Mouse (Mus musculus): ENCODE data around the gene Scrn2. TPM values are rescaled to one million over a fixed set of nuclear protein-coding genes. Genes with fewer than 3 reads are reported as not detected.
A peak's percentile ranks its signal among the peaks of the same experiment; 100 is the strongest.

Scrn2 gene
- polyA plus RNA-seq, 1 experiment from 2014 or later = 20.3 TPM

GRCm38 (mm10) chr11:96991501-96991900 is 38.2 kb upstream of the Scrn2 start:
- no peaks in the 10 kb centered on the region; the same call in none of the 2 replicates for H3K27me3 ChIP-seq (ENCODE audit: control insufficient read depth, insufficient read depth, low read length)
- H3K9me3 ChIP-seq (replicated peaks; ENCODE audit: control insufficient read depth, low read length) = no peaks in the 10 kb centered on the region
- H3K27ac ChIP-seq (ENCODE audit: low read length) = no peak overlapping the region
- H3K36me3 ChIP-seq (ENCODE audit: control insufficient read depth, insufficient read depth, low read length) = no peaks in the 10 kb centered on the region
- no peak overlapping the region for H3K4me3 ChIP-seq (replicated peaks; ENCODE audit: low read length)
- ATAC-seq (ENCODE audit: insufficient read depth, low FRiP score) = no peak
- H3K4me2 ChIP-seq (ENCODE audit: low read depth, low read length) = no peak overlapping the region
- WGBS = 69% methylated on average over 5 of the region's 5 CpGs
- H3K4me1 ChIP-seq (ENCODE audit: control insufficient read depth, insufficient read depth, low read length) = peaks cover 9% of the 10 kb centered on the region; the same call in 1 of the 2 replicates
- H3K9ac ChIP-seq (ENCODE audit: low read length) = no peak overlapping the region

DNA sequence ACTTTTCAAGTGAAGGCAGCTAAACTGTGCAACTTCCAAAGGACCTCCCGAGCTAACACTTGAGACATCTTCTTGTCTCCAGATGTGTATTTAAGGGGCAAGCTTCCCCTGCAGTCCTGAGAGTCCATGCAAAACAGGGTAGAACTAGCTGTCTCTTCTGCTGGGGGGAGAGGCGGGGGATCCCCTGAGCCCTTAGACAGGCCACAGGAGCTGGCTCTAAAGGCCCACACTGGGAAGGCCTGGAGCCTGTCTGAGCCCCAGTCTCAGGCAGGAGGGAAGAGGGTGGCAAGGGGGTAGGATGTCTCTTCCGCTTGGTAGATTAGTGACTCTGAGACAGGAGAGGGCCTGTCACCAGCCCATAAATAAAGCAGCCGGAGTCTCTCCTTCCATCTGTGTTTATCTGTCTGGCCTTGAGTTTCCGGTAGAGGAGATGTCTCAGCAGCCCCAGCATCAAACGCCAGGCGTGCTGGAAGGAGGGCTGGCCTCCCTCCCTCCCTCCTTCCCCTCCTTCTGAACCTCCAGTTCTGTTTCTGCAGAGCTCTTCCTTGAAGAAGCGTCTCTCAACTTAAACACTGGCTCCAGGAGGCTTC is 36.9 kb upstream of the Scrn2 start:
- H3K4me2 ChIP-seq (ENCODE audit: low read depth, low read length) = no peak overlapping the region
- H3K9ac ChIP-seq (ENCODE audit: low read length) = no peak overlapping the region
- peaks cover 15% of the 10 kb centered on the region; the same call in 1 of the 2 replicates for H3K4me1 ChIP-seq (ENCODE audit: control insufficient read depth, insufficient read depth, low read length)
- no peak overlapping the region for H3K4me3 ChIP-seq (replicated peaks; ENCODE audit: low read length)
- H3K36me3 ChIP-seq (ENCODE audit: control insufficient read depth, insufficient read depth, low read length) = no peaks in the 10 kb centered on the region
- H3K27me3 ChIP-seq (ENCODE audit: control insufficient read depth, insufficient read depth, low read length) = no peaks in the 10 kb centered on the region
- H3K9me3 ChIP-seq (replicated peaks; ENCODE audit: control insufficient read depth, low read length) = no peaks in the 10 kb centered on the region
- WGBS = 38% methylated on average over 8 of the region's 8 CpGs
- ATAC-seq (ENCODE audit: insufficient read depth, low FRiP score) = 0 out of 2 replicates have a peak, but pooled peaks have one; percentile 21
- peak overlapping the region; percentile 70; the same call in 1 of the 2 replicates for H3K27ac ChIP-seq (ENCODE audit: low read length)

DNA sequence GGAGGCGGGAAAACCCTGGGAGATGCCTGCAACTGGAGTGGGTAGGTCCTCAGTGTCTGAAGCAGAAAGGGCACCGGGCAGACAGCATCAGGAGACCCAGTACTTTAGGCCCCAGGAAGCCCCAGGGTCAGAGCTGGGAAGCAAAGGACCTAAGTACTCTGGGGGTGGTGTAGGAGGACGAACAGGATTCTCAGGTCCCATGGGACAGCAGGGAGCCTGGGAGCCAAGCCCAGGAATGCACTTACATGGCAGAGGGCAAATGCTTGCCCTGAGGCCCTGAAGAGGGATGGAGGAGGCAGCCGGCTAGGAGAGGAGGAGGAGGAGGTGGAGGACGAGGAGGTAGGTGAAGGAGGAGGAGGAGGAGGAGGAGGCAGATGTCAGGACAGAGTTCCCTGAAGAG is 34.7 kb upstream of the Scrn2 start:
- no peaks in the 10 kb centered on the region for H3K9me3 ChIP-seq (replicated peaks; ENCODE audit: control insufficient read depth, low read length)
- no peak overlapping the region for H3K27ac ChIP-seq (ENCODE audit: low read length)
- H3K9ac ChIP-seq (ENCODE audit: low read length) = peak overlapping the region; percentile 16; the same call in 1 of the 2 replicates
- 42% methylated on average over 5 of the region's 5 CpGs for WGBS
- peaks cover 8% of the 10 kb centered on the region; the same call in 1 of the 2 replicates for H3K4me1 ChIP-seq (ENCODE audit: control insufficient read depth, insufficient read depth, low read length)
- no peak overlapping the region for H3K4me2 ChIP-seq (ENCODE audit: low read depth, low read length)
- no peak overlapping the region for H3K4me3 ChIP-seq (replicated peaks; ENCODE audit: low read length)
- 0 out of 2 replicates have a peak, but pooled peaks cover 5% of the 10 kb centered on the region for H3K27me3 ChIP-seq (ENCODE audit: control insufficient read depth, insufficient read depth, low read length)
- no peak for ATAC-seq (ENCODE audit: insufficient read depth, low FRiP score)
- no peaks in the 10 kb centered on the region for H3K36me3 ChIP-seq (ENCODE audit: control insufficient read depth, insufficient read depth, low read length)

DNA sequence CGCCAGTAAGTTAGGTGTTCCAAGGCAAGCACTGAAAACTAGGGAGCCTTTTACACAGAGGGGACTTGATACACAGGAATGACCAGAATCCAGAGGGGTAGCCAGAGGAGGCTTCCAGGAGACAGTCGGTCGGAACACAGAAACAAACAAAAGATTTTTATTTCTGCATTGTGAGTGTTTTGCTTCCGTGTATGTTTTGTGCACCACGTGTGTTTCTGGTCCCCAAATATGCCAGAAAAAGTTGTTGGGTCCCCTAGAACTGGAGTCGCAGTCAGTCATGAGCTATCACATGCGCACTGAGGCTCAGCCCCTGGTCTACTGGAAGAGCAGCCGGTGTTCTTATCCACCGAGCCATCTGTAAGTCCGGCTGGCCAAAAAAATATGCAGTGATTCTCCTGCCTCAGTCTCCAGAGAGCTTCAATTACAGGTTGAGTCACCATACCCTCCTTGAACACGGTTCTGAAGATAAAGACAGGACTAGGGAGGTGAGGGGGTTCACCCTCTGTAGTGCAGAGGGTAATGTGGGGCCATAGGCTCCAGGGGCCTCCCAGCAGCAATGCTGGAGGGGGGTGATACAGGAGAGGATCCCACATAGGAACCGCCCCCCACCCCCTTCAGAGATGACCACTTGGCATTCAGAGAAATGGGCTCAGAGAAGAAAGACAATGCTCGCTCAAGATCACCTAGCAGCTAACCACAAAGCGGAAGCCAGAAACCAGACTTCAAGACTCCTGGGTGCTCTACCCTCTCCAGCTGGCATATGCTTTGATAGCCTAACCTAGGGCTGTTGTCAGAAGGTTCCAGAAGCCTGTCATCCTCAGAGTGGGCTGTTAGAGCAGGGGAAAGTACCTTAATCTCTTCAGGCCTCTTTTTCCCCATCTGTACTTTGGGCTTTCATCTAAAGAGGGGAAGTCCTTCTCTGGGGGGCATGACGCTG is 33.6 kb upstream of the Scrn2 start:
- 71% methylated on average over 15 of the region's 15 CpGs for WGBS
- ATAC-seq (ENCODE audit: insufficient read depth, low FRiP score) = no peak
- no peak overlapping the region for H3K9ac ChIP-seq (ENCODE audit: low read length)
- no peak overlapping the region for H3K4me3 ChIP-seq (replicated peaks; ENCODE audit: low read length)
- 0 out of 2 replicates have a peak, but pooled peaks cover 5% of the 10 kb centered on the region for H3K27me3 ChIP-seq (ENCODE audit: control insufficient read depth, insufficient read depth, low read length)
- H3K4me2 ChIP-seq (ENCODE audit: low read depth, low read length) = no peak overlapping the region
- H3K27ac ChIP-seq (ENCODE audit: low read length) = no peak overlapping the region
- H3K36me3 ChIP-seq (ENCODE audit: control insufficient read depth, insufficient read depth, low read length) = no peaks in the 10 kb centered on the region
- H3K9me3 ChIP-seq (replicated peaks; ENCODE audit: control insufficient read depth, low read length) = no peaks in the 10 kb centered on the region
- peaks cover 8% of the 10 kb centered on the region; the same call in 1 of the 2 replicates for H3K4me1 ChIP-seq (ENCODE audit: control insufficient read depth, insufficient read depth, low read length)

- Histone ChIP-seq H3K36me3 (ENCODE audit: control insufficient read depth, insufficient read depth, low read length) (no peaks in the 10 kb centered on the region), H3K4me2 (ENCODE audit: low read depth, low read length) (peak overlapping the region; percentile 60), H3K4me3 (replicated peaks; ENCODE audit: low read length) (peak overlapping the region; percentile 38), H3K27me3 (ENCODE audit: control insufficient read depth, insufficient read depth, low read length) (0 out of 2 replicates have a peak, but pooled peaks cover 5% of the 10 kb centered on the region), H3K4me1 (ENCODE audit: control insufficient read depth, insufficient read depth, low read length) (peaks cover 8% of the 10 kb centered on the region; the same call in 1 of the 2 replicates), H3K27ac (ENCODE audit: low read length) (no peak overlapping the region), H3K9ac (ENCODE audit: low read length) (peak overlapping the region; percentile 73), H3K9me3 (replicated peaks; ENCODE audit: control insufficient read depth, low read length) (no peaks in the 10 kb centered on the region)
- no peak for ATAC-seq (ENCODE audit: insufficient read depth, low FRiP score)
- WGBS = 24% methylated on average over 17 of the region's 17 CpGs
These were observed 32.9 kb upstream of the Scrn2 start for GRCm38 (mm10) chr11:96996773-96997379.

- Histone ChIP-seq H3K4me3 (replicated peaks; ENCODE audit: low read length) (peak overlapping the region; percentile 38), H3K27ac (ENCODE audit: low read length) (no peak overlapping the region), H3K36me3 (ENCODE audit: control insufficient read depth, insufficient read depth, low read length) (no peaks in the 10 kb centered on the region), H3K9me3 (replicated peaks; ENCODE audit: control insufficient read depth, low read length) (no peaks in the 10 kb centered on the region), H3K9ac (ENCODE audit: low read length) (peak overlapping the region; percentile 73), H3K4me1 (ENCODE audit: control insufficient read depth, insufficient read depth, low read length) (peaks cover 8% of the 10 kb centered on the region; the same call in 1 of the 2 replicates), H3K4me2 (ENCODE audit: low read depth, low read length) (peak overlapping the region; percentile 60), H3K27me3 (ENCODE audit: control insufficient read depth, insufficient read depth, low read length) (0 out of 2 replicates have a peak, but pooled peaks cover 5% of the 10 kb centered on the region)
- peak; percentile 45; the same call in 1 of the 2 replicates for ATAC-seq (ENCODE audit: insufficient read depth, low FRiP score)
- WGBS = 9% methylated on average over 30 of the region's 30 CpGs
These were observed 32.3 kb upstream of the Scrn2 start for GRCm38 (mm10) chr11:96997380-96997956.

DNA sequence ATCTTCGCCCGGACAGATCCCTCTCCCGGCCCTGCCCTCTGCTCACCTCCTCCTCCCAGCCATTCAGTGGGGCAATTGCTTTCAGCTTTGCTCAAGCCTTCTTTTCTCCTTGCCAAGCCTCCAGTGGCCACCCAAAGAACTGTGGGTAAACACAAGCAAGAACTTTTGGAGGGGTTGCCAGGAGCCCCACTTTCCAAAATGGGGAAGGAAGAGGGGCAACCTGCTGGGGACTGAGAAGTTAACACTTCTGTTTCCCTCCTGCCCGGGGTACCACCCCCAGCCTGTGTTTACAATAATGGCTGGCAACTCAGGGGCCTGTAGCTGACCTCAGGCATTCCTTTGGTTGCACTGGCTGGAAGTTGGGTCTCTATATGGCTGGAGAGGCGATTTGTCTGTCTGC is 26.6 kb upstream of the Scrn2 start:
- WGBS = 29% methylated on average over 5 of the region's 5 CpGs

DNA sequence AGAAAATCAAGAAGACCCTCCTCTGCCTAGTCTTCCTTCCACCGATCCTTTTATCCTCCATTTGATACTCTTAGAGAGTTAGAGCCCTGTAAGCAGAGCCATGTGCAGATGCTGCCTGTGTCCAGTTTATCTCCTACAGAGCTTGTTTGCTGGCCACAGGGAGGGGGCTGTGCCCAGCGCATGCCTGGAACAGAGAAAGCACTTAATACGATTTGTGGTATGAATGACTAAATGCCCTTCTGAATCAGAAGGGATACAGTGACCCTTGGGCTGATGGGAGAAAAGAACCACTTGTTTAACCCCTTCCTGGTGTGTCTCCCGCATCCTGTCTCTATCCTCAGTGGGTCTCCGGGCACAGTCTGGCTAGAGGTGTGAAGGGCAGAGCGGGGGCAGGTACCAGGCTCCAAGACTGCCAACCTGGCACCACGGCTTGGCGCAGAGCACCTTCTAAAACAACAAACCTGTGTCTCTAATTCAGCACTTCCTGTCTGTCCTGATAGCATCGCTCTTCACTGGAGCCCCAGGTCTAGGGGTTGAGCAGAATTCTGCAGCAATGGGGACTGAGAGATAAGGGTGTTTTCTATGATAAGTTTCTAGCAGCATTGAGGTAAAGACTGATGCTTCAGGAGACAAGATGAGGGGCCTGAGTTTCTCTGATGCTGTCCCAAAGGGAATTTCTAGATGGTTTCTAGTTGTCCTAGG is 22.5 kb upstream of the Scrn2 start:
- no peak overlapping the region for H3K9ac ChIP-seq (ENCODE audit: low read length)
- H3K4me1 ChIP-seq (ENCODE audit: control insufficient read depth, insufficient read depth, low read length) = no peaks in the 10 kb centered on the region
- 58% methylated on average over 9 of the region's 9 CpGs for WGBS
- no peak overlapping the region for H3K27ac ChIP-seq (ENCODE audit: low read length)
- no peak overlapping the region for H3K4me2 ChIP-seq (ENCODE audit: low read depth, low read length)
- H3K27me3 ChIP-seq (ENCODE audit: control insufficient read depth, insufficient read depth, low read length) = peaks cover 7% of the 10 kb centered on the region; the same call in 1 of the 2 replicates
- H3K9me3 ChIP-seq (replicated peaks; ENCODE audit: control insufficient read depth, low read length) = no peaks in the 10 kb centered on the region
- H3K4me3 ChIP-seq (replicated peaks; ENCODE audit: low read length) = no peak overlapping the region
- ATAC-seq (ENCODE audit: insufficient read depth, low FRiP score) = no peak
- H3K36me3 ChIP-seq (ENCODE audit: control insufficient read depth, insufficient read depth, low read length) = no peaks in the 10 kb centered on the region

More for the DNA sequence above, 26.6 kb upstream of the Scrn2 start:
- 0 out of 2 replicates have a peak, but pooled peaks cover 8% of the 10 kb centered on the region for H3K27me3 ChIP-seq (ENCODE audit: control insufficient read depth, insufficient read depth, low read length)
- no peaks in the 10 kb centered on the region for H3K36me3 ChIP-seq (ENCODE audit: control insufficient read depth, insufficient read depth, low read length)
- no peak overlapping the region for H3K9ac ChIP-seq (ENCODE audit: low read length)
- no peak overlapping the region for H3K4me2 ChIP-seq (ENCODE audit: low read depth, low read length)
- H3K9me3 ChIP-seq (replicated peaks; ENCODE audit: control insufficient read depth, low read length) = no peaks in the 10 kb centered on the region
- ATAC-seq (ENCODE audit: insufficient read depth, low FRiP score) = no peak
- H3K27ac ChIP-seq (ENCODE audit: low read length) = no peak overlapping the region
- H3K4me1 ChIP-seq (ENCODE audit: control insufficient read depth, insufficient read depth, low read length) = no peaks in the 10 kb centered on the region
- H3K4me3 ChIP-seq (replicated peaks; ENCODE audit: low read length) = no peak overlapping the region

All from stomach, embryonic 16.5 days (tissue).